Mouse (Mus musculus): ENCODE data around the gene Nme4. TPM values are rescaled to one million over a fixed set of nuclear protein-coding genes. Genes with fewer than 3 reads are reported as not detected.
"Not testable (repeated sequence)": the region's sequence is repeated elsewhere in the genome, so short reads cannot be mapped to it uniquely, and the experiment has no call there.

Gene Nme4
- polyA plus RNA-seq, 1 experiment from 2014 or later, result 40.0 TPM

DNA sequence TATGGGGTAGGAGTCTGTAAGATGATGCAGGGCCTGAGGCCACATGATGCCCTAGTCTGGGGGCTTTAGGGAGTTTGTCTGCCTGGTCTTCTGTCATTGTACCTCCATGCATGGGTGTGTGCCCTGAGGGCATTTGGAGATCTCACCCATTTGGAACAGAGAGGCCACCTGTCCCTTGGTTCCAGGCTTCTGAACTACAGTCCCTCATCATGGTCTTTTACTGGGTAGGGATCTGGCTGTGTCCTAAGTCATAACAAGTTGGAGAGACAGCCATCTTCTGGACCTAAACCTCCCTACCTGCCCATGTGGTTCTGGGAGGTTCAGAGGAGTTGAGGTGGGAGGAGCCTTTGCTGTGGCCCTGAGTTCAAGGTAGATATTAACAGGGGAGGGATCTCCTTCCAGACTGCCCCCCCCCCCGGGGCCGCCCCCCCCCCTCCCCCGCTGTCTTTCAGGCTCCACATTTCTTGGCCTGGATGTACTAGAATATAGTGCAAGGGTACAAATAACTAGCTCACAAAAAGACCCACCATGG, 20.6 kb upstream of the Nme4 start:
- Histone ChIP-seq H3K36me3 (ENCODE audit: control insufficient read depth, insufficient read depth, low read length) (no peaks in the 10 kb centered on the region), H3K4me3 (ENCODE audit: low read depth, low read length) (no peak overlapping the region), H3K4me2 (ENCODE audit: low read length) (no peak overlapping the region), H3K27me3 (replicated peaks; ENCODE audit: control insufficient read depth, insufficient read depth, low read length) (peaks cover 29% of the 10 kb centered on the region), H3K4me1 (ENCODE audit: control insufficient read depth, insufficient read depth, low read length) (peaks cover 7% of the 10 kb centered on the region; the same call in 1 of the 2 replicates), H3K9me3 (replicated peaks; ENCODE audit: control insufficient read depth, low read length) (no peaks in the 10 kb centered on the region), H3K27ac (ENCODE audit: low read depth, low read length) (no peak overlapping the region), H3K9ac (ENCODE audit: low read length) (no peak overlapping the region)
- no peak for ATAC-seq
- 68% methylated on average over 3 of the region's 3 CpGs for WGBS
- DNase-seq (ENCODE audit: low spot score), result no peak

DNA sequence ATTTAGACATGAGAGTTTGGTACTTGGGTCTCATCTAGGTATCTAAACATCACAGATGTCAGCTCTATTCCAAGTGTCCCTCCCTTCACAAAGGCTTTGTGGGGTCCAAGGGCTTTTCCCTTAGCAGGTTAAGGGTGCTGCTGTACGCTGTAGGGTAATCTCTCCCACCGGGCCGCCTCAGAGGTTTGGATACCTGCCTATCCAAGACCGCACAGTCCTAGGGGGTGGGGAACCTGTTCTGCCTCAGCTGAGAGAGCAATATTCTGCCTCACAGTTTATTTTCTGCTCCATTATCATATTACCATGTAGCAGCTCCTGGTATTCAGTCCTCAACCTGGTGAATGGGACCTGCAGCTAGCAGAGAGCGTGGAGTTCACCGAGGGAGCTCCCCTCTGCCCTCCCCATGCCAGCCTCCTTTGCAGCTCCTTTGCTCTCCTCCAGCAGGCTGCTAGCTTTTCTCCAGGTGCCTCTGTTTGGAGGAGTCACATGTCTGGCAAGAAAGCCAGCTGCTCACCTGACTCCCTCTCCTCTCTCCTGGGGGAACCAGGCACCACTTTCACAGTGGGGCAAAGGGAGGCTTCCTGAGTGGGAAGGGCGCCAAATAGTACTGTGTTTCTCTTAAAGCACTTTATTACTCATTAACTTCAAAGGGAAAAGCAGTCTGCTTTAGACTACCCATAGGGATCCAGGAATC, 19.9 kb upstream of the Nme4 start:
- no peaks in the 10 kb centered on the region for H3K9me3 ChIP-seq (replicated peaks; ENCODE audit: control insufficient read depth, low read length)
- H3K4me2 ChIP-seq (ENCODE audit: low read length), result no peak overlapping the region
- no peak overlapping the region for H3K27ac ChIP-seq (ENCODE audit: low read depth, low read length)
- H3K9ac ChIP-seq (ENCODE audit: low read length), result no peak overlapping the region
- WGBS, result 82% methylated on average over 7 of the region's 7 CpGs
- ATAC-seq (no peak), DNase-seq (ENCODE audit: low spot score) (no peak)
- peaks cover 7% of the 10 kb centered on the region; the same call in 1 of the 2 replicates for H3K4me1 ChIP-seq (ENCODE audit: control insufficient read depth, insufficient read depth, low read length)
- no peak overlapping the region for H3K4me3 ChIP-seq (ENCODE audit: low read depth, low read length)
- peaks cover 29% of the 10 kb centered on the region for H3K27me3 ChIP-seq (replicated peaks; ENCODE audit: control insufficient read depth, insufficient read depth, low read length)
- no peaks in the 10 kb centered on the region for H3K36me3 ChIP-seq (ENCODE audit: control insufficient read depth, insufficient read depth, low read length)

DNA sequence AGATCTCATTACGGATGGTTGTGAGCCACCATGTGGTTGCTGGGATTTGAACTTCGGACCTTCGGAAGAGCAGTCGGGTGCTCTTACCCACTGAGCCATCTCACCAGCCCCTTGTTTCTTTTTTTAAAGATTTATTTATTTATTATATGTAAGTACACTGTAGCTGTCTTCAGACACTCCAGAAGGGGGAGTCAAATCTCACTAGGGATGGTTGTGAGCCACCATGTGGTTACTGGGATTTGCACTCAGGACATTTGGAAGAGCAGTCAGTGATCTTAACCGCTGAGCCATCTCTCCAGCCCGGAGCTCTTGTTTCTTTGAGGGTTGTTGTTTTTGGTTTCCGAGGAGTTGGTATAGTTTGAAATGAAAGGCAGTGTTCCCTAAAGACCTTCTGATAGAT, 19.1 kb upstream of the Nme4 start:
- WGBS, result 73% methylated on average over 7 of the region's 7 CpGs
- not testable (repeated sequence) for H3K9ac ChIP-seq (ENCODE audit: low read length); ATAC-seq; H3K4me3 ChIP-seq (ENCODE audit: low read depth, low read length); H3K4me1 ChIP-seq (ENCODE audit: control insufficient read depth, insufficient read depth, low read length); H3K4me2 ChIP-seq (ENCODE audit: low read length); H3K27ac ChIP-seq (ENCODE audit: low read depth, low read length); H3K9me3 ChIP-seq (replicated peaks; ENCODE audit: control insufficient read depth, low read length); DNase-seq (ENCODE audit: low spot score); H3K36me3 ChIP-seq (ENCODE audit: control insufficient read depth, insufficient read depth, low read length)
- peaks cover 27% of the 10 kb centered on the region for H3K27me3 ChIP-seq (replicated peaks; ENCODE audit: control insufficient read depth, insufficient read depth, low read length)

DNA sequence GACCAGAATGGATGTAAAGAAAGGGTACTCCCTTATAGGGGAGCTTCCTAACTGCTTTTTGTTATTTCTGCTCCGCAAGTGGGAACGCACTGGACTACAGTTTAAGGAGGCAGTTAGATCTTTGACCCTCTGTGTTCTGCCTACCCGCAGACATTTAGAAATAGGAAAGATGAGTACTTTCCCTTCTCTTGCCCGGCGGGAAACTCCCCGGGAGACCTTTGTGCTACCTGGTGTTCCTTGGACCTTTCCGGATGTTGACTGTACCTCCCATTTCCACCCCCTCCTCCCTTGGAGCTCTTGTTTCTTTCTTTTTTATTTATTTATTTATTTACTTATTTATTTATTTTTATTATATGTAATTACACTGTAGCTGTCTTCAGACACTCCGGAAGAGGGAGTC, 18.7 kb upstream of the Nme4 start:
- peak overlapping the region; percentile 95 for H3K4me2 ChIP-seq (ENCODE audit: low read length)
- no peak overlapping the region for H3K27ac ChIP-seq (ENCODE audit: low read depth, low read length)
- WGBS, result 11% methylated on average over 8 of the region's 8 CpGs
- peak overlapping the region; percentile 79; the same call in 1 of the 2 replicates for H3K9ac ChIP-seq (ENCODE audit: low read length)
- H3K4me1 ChIP-seq (ENCODE audit: control insufficient read depth, insufficient read depth, low read length), result peaks cover 7% of the 10 kb centered on the region; the same call in 1 of the 2 replicates
- no peaks in the 10 kb centered on the region for H3K9me3 ChIP-seq (replicated peaks; ENCODE audit: control insufficient read depth, low read length)
- H3K4me3 ChIP-seq (ENCODE audit: low read depth, low read length), result peak overlapping the region; percentile 72
- H3K27me3 ChIP-seq (replicated peaks; ENCODE audit: control insufficient read depth, insufficient read depth, low read length), result peaks cover 26% of the 10 kb centered on the region
- ATAC-seq (no peak), DNase-seq (ENCODE audit: low spot score) (no peak)
- H3K36me3 ChIP-seq (ENCODE audit: control insufficient read depth, insufficient read depth, low read length), result no peaks in the 10 kb centered on the region

DNA sequence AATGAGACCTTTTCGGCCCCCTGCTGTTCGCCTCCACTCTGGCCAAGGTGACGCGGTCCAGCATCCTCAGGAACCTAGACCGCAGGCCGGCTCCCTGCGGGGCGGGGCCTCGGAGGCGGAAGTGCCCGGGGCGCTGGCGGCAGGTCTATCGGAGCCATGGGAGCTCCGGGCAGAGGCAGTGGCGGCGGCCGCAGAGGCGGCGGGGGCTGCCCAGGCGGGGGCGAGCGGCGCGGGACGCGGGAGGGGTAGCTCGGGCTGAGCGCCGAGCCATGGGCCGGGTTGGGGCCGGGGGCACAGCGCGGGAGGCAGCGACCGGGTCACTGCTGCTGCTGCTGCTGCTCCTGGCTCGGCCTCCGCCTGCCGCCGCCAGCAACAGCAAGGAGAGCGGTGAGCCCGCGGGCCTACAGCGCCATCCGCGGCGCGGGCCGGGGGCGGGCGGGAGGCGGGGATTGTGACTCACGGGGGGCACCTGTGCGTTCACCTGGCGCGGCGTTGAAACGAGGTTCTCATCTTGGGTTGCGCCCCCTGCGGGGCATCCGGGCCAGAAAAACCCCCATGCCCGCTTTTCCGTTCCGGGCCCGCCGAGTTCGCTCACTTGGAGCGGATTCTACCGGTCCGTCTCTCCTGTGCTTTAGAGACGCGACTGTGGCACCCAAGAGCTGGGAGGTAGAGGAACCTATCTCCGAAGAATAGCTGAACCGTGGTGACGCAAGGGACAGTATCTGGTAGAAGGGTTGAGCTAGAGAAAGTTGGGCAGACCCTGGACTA, 18.0 kb upstream of the Nme4 start, which contains the start of gene Tmem8:
Tmem8 (plus strand) TSS at position 119 of the 768 bp plus-strand sequence.
- no peak within 1 kb of the TSS; the same call in 1 of the 2 replicates for H3K27ac ChIP-seq (ENCODE audit: low read depth, low read length)
- under 1% methylated on average over 67 of the region's 75 CpGs for WGBS

DNA sequence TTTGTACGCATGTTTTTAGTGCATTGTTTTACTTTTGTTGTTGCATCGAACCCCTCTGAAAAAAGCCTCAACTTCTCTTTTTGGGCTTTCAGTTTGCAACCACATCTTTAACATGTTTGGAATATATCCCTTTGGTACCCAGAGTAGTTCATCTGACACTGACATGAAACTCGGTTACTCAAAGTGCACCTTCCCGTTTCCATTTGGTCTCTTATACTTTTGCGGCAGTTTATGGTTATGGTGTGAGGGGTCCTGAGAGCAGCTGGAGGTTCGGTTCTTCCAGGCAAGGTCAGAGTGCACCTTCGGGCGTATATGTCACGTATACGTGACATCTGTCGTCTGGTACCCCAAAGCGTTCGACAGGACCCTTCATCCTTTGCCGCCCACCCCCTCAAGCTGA, 17.3 kb upstream of the Nme4 start:
- Histone ChIP-seq H3K36me3 (ENCODE audit: control insufficient read depth, insufficient read depth, low read length) (no peaks in the 10 kb centered on the region), H3K9ac (ENCODE audit: low read length) (peak overlapping the region; percentile 79), H3K4me3 (ENCODE audit: low read depth, low read length) (peak overlapping the region; percentile 72), H3K4me2 (ENCODE audit: low read length) (peak overlapping the region; percentile 95), H3K4me1 (ENCODE audit: control insufficient read depth, insufficient read depth, low read length) (peaks cover 7% of the 10 kb centered on the region; the same call in 1 of the 2 replicates), H3K27me3 (replicated peaks; ENCODE audit: control insufficient read depth, insufficient read depth, low read length) (peaks cover 26% of the 10 kb centered on the region), H3K9me3 (replicated peaks; ENCODE audit: control insufficient read depth, low read length) (no peaks in the 10 kb centered on the region), H3K27ac (ENCODE audit: low read depth, low read length) (no peak overlapping the region)
- DNase-seq (ENCODE audit: low spot score), result no peak
- WGBS, result 22% methylated on average over 14 of the region's 14 CpGs
- ATAC-seq, result no peak

More for the DNA sequence above, 18.0 kb upstream of the Nme4 start, which contains the start of gene Tmem8:
- Histone ChIP-seq H3K9me3 (replicated peaks; ENCODE audit: control insufficient read depth, low read length) (no peaks in the 10 kb centered on the region), H3K9ac (ENCODE audit: low read length) (peak within 1 kb of the TSS; percentile 79), H3K4me3 (ENCODE audit: low read depth, low read length) (peak within 1 kb of the TSS; percentile 72), H3K36me3 (ENCODE audit: control insufficient read depth, insufficient read depth, low read length) (no peaks in the 10 kb centered on the region), H3K27me3 (replicated peaks; ENCODE audit: control insufficient read depth, insufficient read depth, low read length) (peaks cover 26% of the 10 kb centered on the region), H3K4me2 (ENCODE audit: low read length) (peak within 1 kb of the TSS; percentile 95), H3K4me1 (ENCODE audit: control insufficient read depth, insufficient read depth, low read length) (peaks cover 7% of the 10 kb centered on the region; the same call in 1 of the 2 replicates)
- DNase-seq (ENCODE audit: low spot score) (peak; percentile 52), ATAC-seq (peak; percentile 76)

DNA sequence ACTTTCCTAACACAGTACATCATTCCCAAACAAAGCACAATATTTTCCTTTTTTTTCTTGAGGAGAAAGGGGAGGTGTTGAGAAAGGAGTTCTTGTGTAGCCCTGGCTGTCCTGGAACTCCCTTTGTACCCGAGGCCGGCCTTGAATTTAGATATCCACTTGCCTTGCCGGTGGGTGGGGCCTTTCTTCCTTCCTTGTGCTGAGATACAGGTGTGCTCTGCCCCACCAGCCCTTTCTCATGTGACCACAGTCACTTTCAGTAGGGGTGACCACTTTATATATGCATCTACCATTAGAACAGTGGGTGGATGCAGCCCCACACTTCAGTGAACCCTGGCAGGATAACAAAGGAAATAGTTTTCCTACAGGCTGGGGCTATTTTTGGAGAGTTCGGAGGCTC, 16.3 kb upstream of the Nme4 start:
- WGBS, result 20% methylated on average over 4 of the region's 4 CpGs
- ATAC-seq, result no peak
- H3K27me3 ChIP-seq (replicated peaks; ENCODE audit: control insufficient read depth, insufficient read depth, low read length), result peaks cover 26% of the 10 kb centered on the region

DNA sequence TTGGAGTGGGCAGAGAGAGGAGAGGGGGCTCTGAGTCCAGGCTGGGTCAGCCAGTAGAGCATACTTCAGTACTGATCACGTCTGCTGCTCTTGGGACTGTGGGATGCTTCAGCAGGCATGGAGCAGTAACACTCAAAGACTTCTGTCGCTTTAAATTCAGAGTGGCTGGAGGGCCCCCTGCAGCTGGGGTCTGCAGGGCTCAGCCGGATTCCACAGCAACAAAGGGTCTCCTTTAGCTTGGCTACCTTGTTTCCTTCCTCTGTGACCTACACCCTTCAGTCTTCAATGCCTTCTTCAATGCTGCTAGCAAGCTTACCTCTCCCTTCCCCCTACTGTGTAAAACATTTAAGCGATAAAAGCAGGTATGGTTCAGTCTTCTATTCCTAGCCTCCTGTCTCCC, 15.6 kb upstream of the Nme4 start:
- no peak for ATAC-seq
- Histone ChIP-seq H3K36me3 (ENCODE audit: control insufficient read depth, insufficient read depth, low read length) (no peaks in the 10 kb centered on the region), H3K9ac (ENCODE audit: low read length) (no peak overlapping the region), H3K4me1 (ENCODE audit: control insufficient read depth, insufficient read depth, low read length) (peaks cover 7% of the 10 kb centered on the region; the same call in 1 of the 2 replicates), H3K4me2 (ENCODE audit: low read length) (no peak overlapping the region), H3K27me3 (replicated peaks; ENCODE audit: control insufficient read depth, insufficient read depth, low read length) (peaks cover 26% of the 10 kb centered on the region), H3K27ac (ENCODE audit: low read depth, low read length) (no peak overlapping the region), H3K4me3 (ENCODE audit: low read depth, low read length) (no peak overlapping the region), H3K9me3 (replicated peaks; ENCODE audit: control insufficient read depth, low read length) (no peaks in the 10 kb centered on the region)
- DNase-seq (ENCODE audit: low spot score), result no peak
- WGBS, result 3% methylated on average over 4 of the region's 4 CpGs

More for the DNA sequence above, 16.3 kb upstream of the Nme4 start:
- DNase-seq (ENCODE audit: low spot score), result no peak
- H3K27ac ChIP-seq (ENCODE audit: low read depth, low read length), result no peak overlapping the region
- H3K9ac ChIP-seq (ENCODE audit: low read length), result no peak overlapping the region
- peaks cover 7% of the 10 kb centered on the region; the same call in 1 of the 2 replicates for H3K4me1 ChIP-seq (ENCODE audit: control insufficient read depth, insufficient read depth, low read length)
- H3K4me2 ChIP-seq (ENCODE audit: low read length), result no peak overlapping the region
- no peaks in the 10 kb centered on the region for H3K9me3 ChIP-seq (replicated peaks; ENCODE audit: control insufficient read depth, low read length)
- H3K36me3 ChIP-seq (ENCODE audit: control insufficient read depth, insufficient read depth, low read length), result no peaks in the 10 kb centered on the region
- H3K4me3 ChIP-seq (ENCODE audit: low read depth, low read length), result no peak overlapping the region
